Mouse (Mus musculus) lung, adult 2 months (tissue): Measurements from ENCODE around the gene Iglon5.

Experiments used
- CTCF ChIP-seq: fragments of 200-500 bp; IDR thresholded peaks from 2 replicates; pipeline ENCODE4 v1.5.1; 2011; ENCODE audit warnings: mild to moderate bottlenecking, low read length, control low read depth; ENCODE audit not compliant: insufficient read depth
- POLR2A ChIP-seq: fragments of 200-500 bp; IDR thresholded peaks from 2 replicates; pipeline ENCODE4 v1.6.1; 2011; ENCODE audit warnings: low read depth, mild to moderate bottlenecking, control low read depth, low read length, borderline replicate concordance; ENCODE audit errors: extremely low read depth

- no peak for TF ChIP-seq POLR2A
- TF ChIP-seq CTCF: no peak
Measured at GRCm38 (mm10) chr7:43483236-43483635, 6.6 kb downstream of the Iglon5 start.
